Mouse (Mus musculus) heart, adult 2 months (tissue): ENCODE data around the gene Arpc3. TPM values are rescaled to one million over a fixed set of nuclear protein-coding genes. Genes with fewer than 3 reads are reported as not detected.
"Not testable (repeated sequence)": the region's sequence is repeated elsewhere in the genome, so short reads cannot be mapped to it uniquely, and the experiment has no call there.

Experiments
- DNase-seq, 2 experiments: peaks; one replicate each; pipeline ENCODE4 v3.0.0; 2021
- H3K27ac ChIP-seq: fragments of 200-600 bp; 2 replicates; pipeline ENCODE4 v1.8.1; 2022
- H3K27me3 ChIP-seq: fragments of 200-500 bp; 2 replicates; pipeline ENCODE4 v1.6.1; 2012; ENCODE audit warnings: mild to moderate bottlenecking, low read length, inconsistent platforms, mixed read lengths; ENCODE audit not compliant: control insufficient read depth, insufficient read depth
- H3K36me3 ChIP-seq: fragments of 200-500 bp; 2 replicates; pipeline ENCODE4 v1.6.1; 2012; ENCODE audit warnings: low read length, inconsistent platforms; ENCODE audit not compliant: control insufficient read depth, insufficient read depth
- H3K4me1 ChIP-seq: fragments of 200-500 bp; 2 replicates; pipeline ENCODE4 v1.6.1; 2011; ENCODE audit warnings: low read length; ENCODE audit not compliant: control insufficient read depth, insufficient read depth
- H3K4me3 ChIP-seq: fragments of 200-600 bp; 2 replicates; pipeline ENCODE4 v1.8.1; 2022
- H3K79me2 ChIP-seq: fragments of 200-500 bp; replicated peaks from 2 replicates; pipeline ENCODE4 v1.6.1; 2012; ENCODE audit warnings: mild to moderate bottlenecking, inconsistent platforms, low read length, moderate library complexity, mixed read lengths; ENCODE audit not compliant: control insufficient read depth, insufficient read depth
- H3K9ac ChIP-seq: fragments of 200-500 bp; 2 replicates; pipeline ENCODE4 v1.6.1; 2012; ENCODE audit warnings: low read depth, mild to moderate bottlenecking, control low read depth, inconsistent platforms, low read length, mixed read lengths
- CTCF ChIP-seq: fragments of 200-600 bp; IDR thresholded peaks from 2 replicates; pipeline ENCODE4 v1.8.1; 2022; ENCODE audit warnings: antibody characterized with exemption, mild to moderate bottlenecking, moderate library complexity
- EP300 ChIP-seq: fragments of 200-500 bp; IDR thresholded peaks from 2 replicates; pipeline ENCODE4 v1.6.1; 2011; ENCODE audit warnings: low read depth, low read length, control low read depth; ENCODE audit not compliant: insufficient read depth
- POLR2A ChIP-seq: fragments of 200-500 bp; IDR thresholded peaks from 2 replicates; pipeline ENCODE4 v1.6.1; 2011; ENCODE audit warnings: mild to moderate bottlenecking, low read depth, low read length, control low read depth; ENCODE audit not compliant: insufficient read depth
- WGBS: fragments of 180-500 bp; shearing (Covaris S2); methylation state at CpG from one replicate; pipeline ENCODE4 v1.1.7; 2018; 5-methylcytosine and 5-hydroxymethylcytosine counted together
- intact Hi-C: fragments of 180-260 bp; cut with DNase I; formaldehyde crosslinking; loops from one replicate; pipeline ENCODE4 v1.15.1; 2025
- polyA plus RNA-seq: library from polyadenylated mRNA; depleted of rRNA; stranded (reverse); fragments of >200 nt; gene quantifications from 2 replicates; pipeline ENCODE4 v1.2.3, GENCODE M21; 2012; rRNA removed
- total RNA-seq, 2 experiments: library from RNA; stranded (reverse); gene quantifications; 2 replicates each; pipeline ENCODE4 v1.2.3; 2021

Gene Arpc3
- total and polyA plus RNA-seq, 3 experiments: 89.6 to 98.7 (median 91.5) TPM

GRCm38 (mm10) chr5:122455584-122455983 lies 63.9 kb downstream of the Arpc3 start:
- Histone ChIP-seq H3K36me3 (peaks cover 33% of the 10 kb centered on the region), H3K27ac (no peak overlapping the region), H3K27me3 (no peaks in the 10 kb centered on the region), H3K9ac (no peak overlapping the region), H3K4me3 (no peak overlapping the region), H3K4me1 (peaks cover 3% of the 10 kb centered on the region; the same call in 1 of the 2 replicates), H3K79me2 (no peaks in the 10 kb centered on the region)
- intact Hi-C loops: no loop called here
- DNase-seq: no peak
- 67% methylated on average over 3 of the region's 3 CpGs for WGBS
- no peak for TF ChIP-seq CTCF
- no peak; the same call in none of the 2 replicates for TF ChIP-seq POLR2A
- no peak for TF ChIP-seq EP300

DNA sequence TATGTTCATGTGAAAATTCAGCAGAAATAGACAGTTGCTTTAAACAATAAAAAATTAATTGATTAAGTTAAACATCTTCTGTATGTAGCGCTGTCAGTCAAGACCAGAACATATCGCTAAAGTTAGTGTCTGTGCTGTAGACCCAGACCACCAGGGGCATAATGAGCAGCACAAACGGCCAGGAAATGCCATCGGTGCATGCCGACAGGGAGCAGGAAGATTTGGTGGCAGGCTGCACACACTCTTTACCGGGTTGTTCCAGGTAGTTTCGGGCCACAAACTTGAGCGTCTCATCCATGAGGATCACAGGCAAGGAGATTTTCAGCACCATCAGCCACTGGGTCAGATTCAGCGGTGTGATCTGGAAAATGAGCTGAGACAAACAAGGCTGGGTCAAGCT lies 65.4 kb downstream of the Arpc3 start:
- TF ChIP-seq CTCF (peak; percentile 37), EP300 (peak; percentile 61; the same call in 1 of the 2 replicates)
- H3K4me3 ChIP-seq, intact Hi-C loops, H3K27me3 ChIP-seq, H3K27ac ChIP-seq, H3K79me2 ChIP-seq, H3K9ac ChIP-seq, H3K4me1 ChIP-seq, DNase-seq: not testable (repeated sequence)
- WGBS: 58% methylated on average over 9 of the region's 9 CpGs
- H3K36me3 ChIP-seq: peaks cover 40% of the 10 kb centered on the region

- Histone ChIP-seq H3K27ac (no peak overlapping the region), H3K79me2 (no peaks in the 10 kb centered on the region), H3K4me3 (no peak overlapping the region), H3K36me3 (peaks cover 49% of the 10 kb centered on the region), H3K4me1 (peaks cover 3% of the 10 kb centered on the region; the same call in 1 of the 2 replicates), H3K9ac (no peak overlapping the region), H3K27me3 (no peaks in the 10 kb centered on the region)
- intact Hi-C loops: no loop called here
- TF ChIP-seq EP300 (no peak), POLR2A (no peak)
- no peak for DNase-seq
- WGBS: 45% methylated on average over 4 of the region's 4 CpGs
These were observed 66.4 kb downstream of the Arpc3 start for GRCm38 (mm10) chr5:122458066-122458465.

DNA sequence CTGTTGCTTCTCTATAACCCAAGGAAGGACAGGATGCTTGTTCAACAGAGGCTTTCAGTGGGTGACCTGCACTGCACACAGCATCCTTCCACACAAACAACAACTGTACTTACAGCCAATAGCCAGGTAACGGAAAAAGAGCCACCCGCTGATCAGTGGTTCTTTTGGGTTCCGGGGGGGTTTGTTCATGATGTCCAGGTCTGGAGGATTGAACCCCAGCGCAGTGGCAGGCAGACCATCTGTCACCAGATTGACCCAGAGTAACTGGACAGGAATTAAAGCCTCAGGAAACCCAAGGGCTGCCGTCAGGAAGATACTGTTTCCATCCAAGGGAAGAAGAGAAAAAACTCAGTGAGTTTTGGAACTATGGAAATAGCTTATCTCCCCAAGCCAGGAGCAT lies 67.7 kb downstream of the Arpc3 start:
- H3K27ac ChIP-seq: no peak overlapping the region
- no peak for DNase-seq
- WGBS: 76% methylated on average over 5 of the region's 5 CpGs
- intact Hi-C loops: no loop called here
- H3K36me3 ChIP-seq: peaks cover 48% of the 10 kb centered on the region
- no peak overlapping the region for H3K9ac ChIP-seq
- TF ChIP-seq EP300 (0 out of 2 replicates have a peak, but pooled peaks have one; percentile 38), CTCF (no peak)
- no peaks in the 10 kb centered on the region for H3K79me2 ChIP-seq
- H3K4me3 ChIP-seq: no peak overlapping the region
- H3K4me1 ChIP-seq: peaks cover 3% of the 10 kb centered on the region; the same call in 1 of the 2 replicates
- no peaks in the 10 kb centered on the region for H3K27me3 ChIP-seq

DNA sequence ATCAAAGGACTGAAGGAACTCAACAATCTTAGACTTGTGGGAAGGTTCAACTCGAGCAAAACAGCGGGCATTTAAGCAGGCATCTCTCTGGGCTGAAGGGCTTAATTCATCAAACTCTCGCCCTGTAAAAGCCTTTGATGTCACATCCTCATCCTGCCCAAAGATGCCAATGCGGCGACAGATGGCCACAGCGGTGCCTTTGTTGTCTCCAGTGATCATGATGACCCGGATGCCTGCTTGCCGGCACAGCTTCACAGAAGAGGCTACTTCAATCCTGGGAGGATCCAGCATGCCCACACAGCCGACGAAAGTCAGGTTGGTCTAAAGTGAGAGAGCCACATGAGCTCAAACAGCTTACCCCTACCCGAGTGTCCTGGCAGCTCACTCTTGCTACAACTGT lies 69.0 kb downstream of the Arpc3 start:
- peaks cover 3% of the 10 kb centered on the region; the same call in 1 of the 2 replicates for H3K4me1 ChIP-seq
- WGBS: 63% methylated on average over 11 of the region's 11 CpGs
- TF ChIP-seq POLR2A: peak; percentile 23; the same call in 1 of the 2 replicates
- no peak for TF ChIP-seq EP300
- intact Hi-C loops: no loop called here
- H3K36me3 ChIP-seq: peaks cover 59% of the 10 kb centered on the region
- H3K79me2 ChIP-seq: no peaks in the 10 kb centered on the region
- H3K27me3 ChIP-seq: no peaks in the 10 kb centered on the region
- H3K27ac ChIP-seq: no peak overlapping the region; the same call in 1 of the 2 replicates
- H3K4me3 ChIP-seq: no peak overlapping the region
- no peak overlapping the region for H3K9ac ChIP-seq
- DNase-seq: no peak

DNA sequence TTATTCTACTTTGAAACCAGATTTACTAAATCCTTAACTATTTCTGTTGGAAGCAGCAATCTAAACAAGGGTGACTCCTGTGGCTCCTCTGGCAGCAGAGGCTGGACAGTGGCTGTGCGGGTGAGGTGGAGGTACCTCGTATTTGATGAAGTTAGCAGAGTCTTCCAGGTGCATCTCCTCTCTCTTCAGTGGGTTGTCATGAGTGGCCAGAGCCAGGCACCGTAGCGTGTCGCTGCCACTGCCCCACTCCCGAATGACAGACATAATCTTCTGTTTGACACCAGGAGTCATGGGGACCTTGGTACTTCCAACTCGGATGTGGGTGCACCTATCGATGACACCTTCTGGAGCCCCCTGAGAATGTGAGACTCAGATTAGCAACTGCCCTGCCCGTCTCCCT lies 69.8 kb downstream of the Arpc3 start:
- Histone ChIP-seq H3K4me1 (peaks cover 3% of the 10 kb centered on the region; the same call in 1 of the 2 replicates), H3K27me3 (no peaks in the 10 kb centered on the region), H3K27ac (no peak overlapping the region), H3K79me2 (no peaks in the 10 kb centered on the region), H3K9ac (no peak overlapping the region), H3K36me3 (peaks cover 61% of the 10 kb centered on the region), H3K4me3 (no peak overlapping the region)
- DNase-seq: no peak
- intact Hi-C loops: no loop called here
- TF ChIP-seq CTCF (no peak), POLR2A (peak; percentile 10; the same call in 1 of the 2 replicates), EP300 (peak; percentile 41; the same call in 1 of the 2 replicates)
- 69% methylated on average over 9 of the region's 9 CpGs for WGBS

Other genes with a start within 250 kb of the Arpc3 start
- 100 to 1,000 TPM; 101 to 127 TPM for gene Ppp1cc, start 233.6 kb upstream of the Arpc3 start, total RNA-seq
- 59.7 and 87.8 TPM in 2 replicates for gene Ppp1cc, start 233.6 kb upstream of the Arpc3 start, polyA plus RNA-seq
- gene Hvcn1, start 185.1 kb upstream of the Arpc3 start, total RNA-seq: 1 to 10 TPM in 1 of 2 experiments, under 1 TPM in 1; 0.81 to 1.5 TPM
- gene Hvcn1, start 185.1 kb upstream of the Arpc3 start, polyA plus RNA-seq: 2.4 and 2.9 TPM in 2 replicates
- gene Tctn1, start 127.4 kb upstream of the Arpc3 start, total RNA-seq: 1 to 10 TPM; 3.2 to 3.9 TPM
- gene Tctn1, start 127.4 kb upstream of the Arpc3 start, polyA plus RNA-seq: 9.4 and 9.8 TPM in 2 replicates
- gene Pptc7, start 107.5 kb upstream of the Arpc3 start, total RNA-seq: 100 to 1,000 TPM; 108 to 133 TPM
- 77.5 and 122 TPM in 2 replicates for gene Pptc7, start 107.5 kb upstream of the Arpc3 start, polyA plus RNA-seq
- under 1 TPM; 0.50 to 0.97 TPM for gene Rad9b, start 37.6 kb upstream of the Arpc3 start, total RNA-seq
- 2.5 and 3.0 TPM in 2 replicates for gene Rad9b, start 37.6 kb upstream of the Arpc3 start, polyA plus RNA-seq
- 10 to 100 TPM; 85.4 to 91.4 TPM for gene Vps29, start 37.5 kb upstream of the Arpc3 start, total RNA-seq
- gene Vps29, start 37.5 kb upstream of the Arpc3 start, polyA plus RNA-seq: 39.2 and 70.9 TPM in 2 replicates
- 10 to 100 TPM; 23.5 to 28.0 TPM for gene Gpn3, start 20.0 kb upstream of the Arpc3 start, total RNA-seq
- 19.2 and 19.8 TPM in 2 replicates for gene Gpn3, start 20.0 kb upstream of the Arpc3 start, polyA plus RNA-seq
- 10 to 100 TPM; 11.1 to 12.3 TPM for gene Fam216a, start 19.5 kb upstream of the Arpc3 start, total RNA-seq
- gene Fam216a, start 19.5 kb upstream of the Arpc3 start, polyA plus RNA-seq: 10.7 and 15.3 TPM in 2 replicates
- gene Anapc7, start 29.8 kb downstream of the Arpc3 start, total RNA-seq: 10 to 100 TPM; 25.9 to 27.1 TPM
- 23.2 and 25.4 TPM in 2 replicates for gene Anapc7, start 29.8 kb downstream of the Arpc3 start, polyA plus RNA-seq
- over 10,000 TPM; 11,796 to 13,259 TPM for gene Atp2a2, start 110.3 kb downstream of the Arpc3 start, total RNA-seq
- 3,546 and 6,285 TPM in 2 replicates for gene Atp2a2, start 110.3 kb downstream of the Arpc3 start, polyA plus RNA-seq
- 10 to 100 TPM; 78.1 to 97.0 TPM for gene Ift81, start 222.6 kb downstream of the Arpc3 start, total RNA-seq
- gene Ift81, start 222.6 kb downstream of the Arpc3 start, polyA plus RNA-seq: 11.4 and 25.3 TPM in 2 replicates